Mouse (Mus musculus) CH12.LX (cell line): ENCODE measurements at regions not wholly inside any gene's neighbourhood (a gene's known extent, or its start where the extent isn't known, plus 50 kb on each side); places are given as distances from the start of the nearest gene placed in this dataset.

Experiments
- DNase-seq: peaks from one replicate; pipeline ENCODE4 v3.0.0-alpha.2; 2013; ENCODE audit errors: extremely low read depth
- H3K27ac ChIP-seq: 2 replicates; pipeline ENCODE4 v1.5.1; 2012; ENCODE audit warnings: low read depth, mild to moderate bottlenecking, control low read depth, moderate library complexity; ENCODE audit not compliant: insufficient read depth
- H3K27me3 ChIP-seq: replicated peaks from 2 replicates; pipeline ENCODE3; 2012; ENCODE audit warnings: inconsistent platforms
- H3K36me3 ChIP-seq, 2 experiments: replicated peaks in 1 of 2; 2 replicates each; pipeline versions ENCODE3 to v1.6.1; 2012; ENCODE audit warnings: inconsistent platforms in 1 of 2, low read length in 1 of 2, mild to moderate bottlenecking in 1 of 2, mixed read lengths in 1 of 2, moderate library complexity in 1 of 2; ENCODE audit not compliant: control insufficient read depth in 1 of 2, insufficient read depth in 1 of 2
- H3K4me1 ChIP-seq, 2 experiments: 2 replicates each; pipeline ENCODE4 v1.6.1; 2012; ENCODE audit warnings: inconsistent platforms in 1 of 2, moderate library complexity in 1 of 2; ENCODE audit not compliant: insufficient read depth in 2 of 2, control insufficient read depth in 1 of 2
- H3K4me2 ChIP-seq: 2 replicates; pipeline ENCODE4 v1.6.1; 2012; ENCODE audit warnings: low read depth, mild to moderate bottlenecking, control low read depth; ENCODE audit not compliant: poor library complexity, insufficient read depth, severe bottlenecking
- H3K4me3 ChIP-seq, 3 experiments: fragments of 150-350 bp in 1 of 3; sonication (generic) in 1 of 3; replicated peaks in 1 of 3; 2 replicates each; pipeline versions ENCODE3 to v1.5.1; 2011 to 2012; ENCODE audit warnings: low read depth in 2 of 3, low read length in 2 of 3, mild to moderate bottlenecking in 2 of 3, moderate library complexity in 2 of 3, control low read depth in 1 of 3, improper control_type of control experiment in 1 of 3, inconsistent platforms in 1 of 3, mixed read lengths in 1 of 3; ENCODE audit not compliant: poor library complexity in 1 of 3
- H3K79me2 ChIP-seq: replicated peaks from 2 replicates; pipeline ENCODE4 v1.6.1; 2012; ENCODE audit warnings: mild to moderate bottlenecking, moderate library complexity; ENCODE audit not compliant: control insufficient read depth, poor library complexity, insufficient read depth, severe bottlenecking; ENCODE audit errors: extremely low read depth
- H3K9ac ChIP-seq: 2 replicates; pipeline ENCODE4 v1.6.1; 2012; ENCODE audit warnings: low read depth, mild to moderate bottlenecking, control low read depth, moderate library complexity; ENCODE audit not compliant: insufficient read depth
- H3K9me3 ChIP-seq: replicated peaks from 2 replicates; pipeline ENCODE3; 2012; ENCODE audit warnings: low read length, inconsistent platforms, mixed read lengths
- CHD2 ChIP-seq: IDR thresholded peaks from 2 replicates; pipeline ENCODE4 v1.6.1; 2011; ENCODE audit warnings: low read length, improper control_type of control experiment
- CTCF ChIP-seq, 2 experiments: IDR thresholded peaks in 1 of 2; conservative IDR thresholded peaks in 1 of 2; 2 replicates each; pipeline ENCODE4 v1.5.1; 2011 to 2012; ENCODE audit warnings: low read depth in 2 of 2, low read length in 2 of 2, improper control_type of control experiment in 1 of 2, inconsistent platforms in 1 of 2, mild to moderate bottlenecking in 1 of 2, moderate library complexity in 1 of 2
- EP300 ChIP-seq: IDR thresholded peaks from 2 replicates; pipeline ENCODE4 v1.6.1; 2011; ENCODE audit warnings: low read length, improper control_type of control experiment
- ETS1 ChIP-seq: conservative IDR thresholded peaks from 2 replicates; pipeline ENCODE4 v1.6.1; 2012; ENCODE audit warnings: low read depth, mild to moderate bottlenecking, inconsistent platforms, low read length, improper control_type of control experiment, moderate library complexity
- GABPA ChIP-seq: IDR thresholded peaks from 2 replicates; pipeline ENCODE4 v1.6.1; 2012; ENCODE audit warnings: low read depth, low read length, improper control_type of control experiment, inconsistent platforms; ENCODE audit not compliant: insufficient replicate concordance
- HCFC1 ChIP-seq: IDR thresholded peaks from 2 replicates; pipeline ENCODE4 v1.6.1; 2012; ENCODE audit warnings: low read depth, mild to moderate bottlenecking, inconsistent platforms, low read length, improper control_type of control experiment
- MAFK ChIP-seq: IDR thresholded peaks from 2 replicates; pipeline ENCODE4 v1.6.1; 2011; ENCODE audit warnings: low read length, improper control_type of control experiment; ENCODE audit not compliant: insufficient replicate concordance
- MAZ ChIP-seq: IDR thresholded peaks from 2 replicates; pipeline ENCODE4 v1.6.1; 2012; ENCODE audit warnings: low read depth, mild to moderate bottlenecking, inconsistent platforms, low read length, improper control_type of control experiment, moderate library complexity
- MYC ChIP-seq: IDR thresholded peaks from 2 replicates; pipeline ENCODE4 v1.6.1; 2011; ENCODE audit warnings: low read depth, mild to moderate bottlenecking, improper control_type of control experiment, low read length
- NELFE ChIP-seq: IDR thresholded peaks from 2 replicates; pipeline ENCODE4 v1.6.1; 2011; ENCODE audit warnings: low read depth, low read length, improper control_type of control experiment
- NRF1 ChIP-seq: IDR thresholded peaks from 2 replicates; pipeline ENCODE4 v1.6.1; 2014; ENCODE audit warnings: low read depth, mild to moderate bottlenecking, inconsistent platforms, low read length, improper control_type of control experiment, moderate library complexity
- TBP ChIP-seq: conservative IDR thresholded peaks from 2 replicates; pipeline ENCODE4 v1.6.1; 2011; ENCODE audit warnings: low read depth, low read length, improper control_type of control experiment
- ZC3H11A ChIP-seq: IDR thresholded peaks from 2 replicates; pipeline ENCODE4 v1.6.1; 2012; ENCODE audit warnings: low read depth, mild to moderate bottlenecking, inconsistent platforms, low read length, improper control_type of control experiment
- ZKSCAN1 ChIP-seq: IDR thresholded peaks from 2 replicates; pipeline ENCODE4 v1.6.1; 2012; ENCODE audit warnings: low read depth, inconsistent platforms, low read length, improper control_type of control experiment, borderline replicate concordance
- dilution Hi-C: fragments of 300-500 bp; cut with MboI; formaldehyde crosslinking; loops from 2 replicates; pipeline ENCODE4 v1.14.3; 2020; ENCODE audit warnings: low sequenced_read_pairs; ENCODE audit not compliant: extremely low pct_unique_long_range_greater_than_20kb, extremely low pct_ligation_motif_present
- in situ Hi-C: fragments of 300-500 bp; cut with MboI; formaldehyde crosslinking; loops from 3 replicates; pipeline ENCODE4 v1.14.3; 2019; ENCODE audit warnings: low sequenced_read_pairs, low pct_ligation_motif_present, low pct_unique_long_range_greater_than_20kb, mixed read lengths

DNA sequence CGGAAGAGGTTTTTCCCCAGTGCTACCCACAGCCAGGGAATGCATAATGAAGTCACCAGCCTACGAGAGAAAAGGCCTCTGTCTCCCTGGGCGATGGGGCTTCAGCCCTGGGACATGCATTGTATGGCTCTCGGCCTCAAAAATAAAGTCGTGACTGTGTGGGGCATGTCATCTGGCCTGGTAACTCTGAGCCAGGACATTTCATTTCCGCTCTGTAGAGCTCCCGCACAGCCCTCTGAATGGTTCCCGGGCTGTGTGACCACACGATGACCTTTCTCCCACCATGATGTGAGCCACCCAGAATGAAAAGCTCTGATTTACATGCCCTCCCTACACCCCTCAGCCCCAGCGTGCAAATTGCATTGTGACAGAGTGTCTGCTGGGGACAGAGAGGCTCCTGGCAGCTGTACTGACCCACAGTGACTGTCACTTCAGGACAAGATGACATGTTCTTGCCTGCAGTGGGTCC lies 53.8 kb upstream of the Agap1 start:
- H3K27me3 ChIP-seq: no peaks in the 10 kb centered on the region
- in situ Hi-C loops: no loop called here
- DNase-seq: no peak
- dilution Hi-C loops: no loop called here
- TF ChIP-seq HCFC1 (no peak), MAZ (no peak), EP300 (no peak), NELFE (no peak), MAFK (no peak), GABPA (no peak), CTCF (conservative IDR thresholded peaks at IDR 0.05 in 1 of 2, IDR thresholded peaks at IDR 0.05 in 1 of 2; ENCODE audit: low read depth in 2 of 2, low read length in 2 of 2) (no peak), ZKSCAN1 (no peak), TBP (no peak), ETS1 (no peak), CHD2 (no peak)
- H3K4me1 ChIP-seq: no peaks in the 10 kb centered on the region
- no peaks in the 10 kb centered on the region for H3K36me3 ChIP-seq
- no peak overlapping the region for H3K4me2 ChIP-seq
- peaks cover 83% of the 10 kb centered on the region for H3K9me3 ChIP-seq
- H3K79me2 ChIP-seq: no peaks in the 10 kb centered on the region
- H3K9ac ChIP-seq: no peak overlapping the region
- H3K27ac ChIP-seq: no peak overlapping the region
- no peak overlapping the region for H3K4me3 ChIP-seq

DNA sequence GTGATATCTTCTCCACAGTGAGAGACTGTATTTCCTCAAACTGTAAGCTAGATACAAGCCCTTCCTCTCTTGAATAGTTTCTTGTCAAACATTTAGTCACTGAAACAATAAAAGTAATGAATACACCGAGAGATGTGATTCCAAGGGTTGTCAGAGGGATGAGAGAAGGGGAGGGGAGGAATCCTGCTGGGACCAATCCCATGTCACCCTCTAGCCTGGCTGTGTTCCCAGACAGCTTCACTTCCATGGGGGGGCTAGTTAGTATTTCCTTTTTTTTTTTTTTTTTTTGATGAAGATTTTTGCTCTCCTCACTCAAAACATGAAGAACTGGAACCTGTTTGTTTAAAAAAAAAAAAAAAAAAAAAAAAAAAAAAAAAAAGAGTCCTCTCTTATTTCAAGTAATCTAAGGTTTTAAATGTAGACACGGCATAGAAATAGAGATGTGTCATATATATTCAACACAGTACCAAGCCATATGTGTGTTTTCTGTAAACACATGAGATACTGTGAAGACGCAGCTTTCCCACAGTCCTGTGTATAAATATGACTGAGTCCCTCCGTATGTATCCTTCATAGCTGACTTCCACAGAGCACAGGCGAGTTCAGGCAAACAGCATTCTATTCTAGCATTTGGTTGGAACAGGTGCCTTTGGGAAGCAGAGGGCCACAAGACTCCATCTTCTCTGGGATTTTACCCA lies 51.9 kb upstream of the Agap1 start:
- H3K27ac ChIP-seq: no peak overlapping the region
- DNase-seq: no peak
- dilution Hi-C loops (no loop called here), in situ Hi-C loops (no loop called here)
- no peaks in the 10 kb centered on the region for H3K27me3 ChIP-seq
- H3K9me3 ChIP-seq: peaks cover 86% of the 10 kb centered on the region
- H3K9ac ChIP-seq: no peak overlapping the region
- H3K79me2 ChIP-seq: no peaks in the 10 kb centered on the region
- no peak overlapping the region for H3K4me2 ChIP-seq
- H3K4me3 ChIP-seq: no peak overlapping the region
- no peaks in the 10 kb centered on the region for H3K4me1 ChIP-seq
- no peak for TF ChIP-seq ETS1
- no peak for TF ChIP-seq NRF1
- no peak for TF ChIP-seq HCFC1
- TF ChIP-seq MYC: no peak
- no peak for TF ChIP-seq MAZ
- no peak for TF ChIP-seq ZC3H11A
- TF ChIP-seq NELFE: no peak
- no peak for TF ChIP-seq EP300
- no peak for TF ChIP-seq GABPA
- H3K36me3 ChIP-seq: no peaks in the 10 kb centered on the region
